Mouse (Mus musculus) lung, embryonic 16.5 days (tissue): Measurements from ENCODE around the gene Tenm4. TPM values are rescaled to one million over a fixed set of nuclear protein-coding genes. Genes with fewer than 3 reads are reported as not detected.
A peak's percentile ranks its signal among the peaks of the same experiment; 100 is the strongest.

ENCODE experiments used
- ATAC-seq: fragments of 200-750 bp; cut with Nextera tagmentation; 2 replicates; pipeline ENCODE4 v1.8.0; 2017; ENCODE audit warnings: low read depth, mild to moderate bottlenecking, moderate library complexity
- H3K27ac ChIP-seq: fragments of 300-500 bp; sonication (generic); 2 replicates; pipeline ENCODE4 v1.5.1; 2014; ENCODE audit warnings: mild to moderate bottlenecking, control low read depth, low read length
- H3K27me3 ChIP-seq: fragments of 300-500 bp; sonication (generic); 2 replicates; pipeline ENCODE4 v1.6.1; 2014; ENCODE audit warnings: low read depth, low read length, mixed read lengths; ENCODE audit not compliant: control insufficient read depth, insufficient read depth
- H3K36me3 ChIP-seq: fragments of 300-500 bp; sonication (generic); 2 replicates; pipeline ENCODE4 v1.6.1; 2014; ENCODE audit warnings: low read length; ENCODE audit not compliant: control insufficient read depth, insufficient read depth
- H3K4me1 ChIP-seq: fragments of 300-500 bp; sonication (generic); replicated peaks from 2 replicates; pipeline ENCODE4 v1.6.1; 2014; ENCODE audit warnings: low read length, mixed read lengths; ENCODE audit not compliant: control insufficient read depth, insufficient read depth
- H3K4me2 ChIP-seq: fragments of 300-500 bp; sonication (generic); 2 replicates; pipeline ENCODE4 v1.6.1; 2014; ENCODE audit warnings: low read depth, low read length, control low read depth
- H3K4me3 ChIP-seq: fragments of 300-500 bp; sonication (generic); 2 replicates; pipeline ENCODE4 v1.5.1; 2014; ENCODE audit warnings: mild to moderate bottlenecking, low read length, control low read depth
- H3K9ac ChIP-seq: fragments of 300-500 bp; sonication (generic); 2 replicates; pipeline ENCODE4 v1.6.1; 2014; ENCODE audit warnings: low read length, control low read depth
- H3K9me3 ChIP-seq: fragments of 300-500 bp; sonication (generic); 2 replicates; pipeline ENCODE4 v1.6.1; 2016; ENCODE audit warnings: low read length; ENCODE audit not compliant: control insufficient read depth
- WGBS: fragments of 180-500 bp; shearing (Covaris S2); extraction: QIAGEN DNeasy Blood & Tissue Kit; methylation state at CpG from one replicate; pipeline ENCODE4 v1.1.7; 2014; 5-methylcytosine and 5-hydroxymethylcytosine counted together
- polyA plus RNA-seq: library from polyadenylated mRNA; unstranded; fragments of >200 nt; fragmentation: Nextera tagmentation; extraction: Ambion mirVana; gene quantifications from 2 replicates; pipeline ENCODE4 v1.2.1, GENCODE M21; 2015

Gene Tenm4
- polyA plus RNA-seq, 1 experiment from 2014 or later = 18.5 TPM

- 75% methylated on average over 3 of the region's 3 CpGs for WGBS
- H3K9ac ChIP-seq = no peak overlapping the region
- H3K27ac ChIP-seq = no peak overlapping the region
- no peaks in the 10 kb centered on the region for H3K36me3 ChIP-seq
- H3K4me2 ChIP-seq = no peak overlapping the region
- no peak for ATAC-seq
- no peak overlapping the region for H3K4me3 ChIP-seq
- H3K4me1 ChIP-seq = peaks cover 10% of the 10 kb centered on the region
- no peaks in the 10 kb centered on the region for H3K27me3 ChIP-seq
- no peaks in the 10 kb centered on the region for H3K9me3 ChIP-seq
Observed at GRCm38 (mm10) chr7:96819538-96819937, 648.5 kb downstream of the Tenm4 start.

DNA sequence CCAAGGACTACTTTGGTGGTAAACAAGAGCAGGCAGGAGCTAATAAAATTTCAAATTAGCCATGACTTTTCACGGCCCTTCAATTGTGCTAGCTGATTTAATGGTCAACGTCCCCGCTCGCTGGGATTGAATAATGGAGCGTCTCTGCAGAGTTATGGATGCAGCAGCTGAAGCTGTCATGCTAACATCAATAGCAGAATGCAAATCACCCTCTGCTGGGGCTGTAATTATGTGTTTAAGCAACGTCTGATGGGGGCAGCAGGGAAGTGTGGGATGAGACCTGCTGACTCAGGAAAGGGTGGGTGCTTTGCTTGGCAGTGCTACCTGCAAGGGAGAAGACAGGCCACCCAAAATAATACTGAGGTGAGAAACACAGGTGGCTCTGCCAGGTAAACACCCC, 649.3 kb downstream of the Tenm4 start:
- Histone ChIP-seq H3K36me3 (no peaks in the 10 kb centered on the region), H3K27me3 (no peaks in the 10 kb centered on the region), H3K9me3 (no peaks in the 10 kb centered on the region), H3K4me1 (peaks cover 10% of the 10 kb centered on the region), H3K4me3 (no peak overlapping the region), H3K4me2 (no peak overlapping the region), H3K9ac (no peak overlapping the region), H3K27ac (no peak overlapping the region)
- 47% methylated on average over 6 of the region's 6 CpGs for WGBS
- ATAC-seq = no peak

DNA sequence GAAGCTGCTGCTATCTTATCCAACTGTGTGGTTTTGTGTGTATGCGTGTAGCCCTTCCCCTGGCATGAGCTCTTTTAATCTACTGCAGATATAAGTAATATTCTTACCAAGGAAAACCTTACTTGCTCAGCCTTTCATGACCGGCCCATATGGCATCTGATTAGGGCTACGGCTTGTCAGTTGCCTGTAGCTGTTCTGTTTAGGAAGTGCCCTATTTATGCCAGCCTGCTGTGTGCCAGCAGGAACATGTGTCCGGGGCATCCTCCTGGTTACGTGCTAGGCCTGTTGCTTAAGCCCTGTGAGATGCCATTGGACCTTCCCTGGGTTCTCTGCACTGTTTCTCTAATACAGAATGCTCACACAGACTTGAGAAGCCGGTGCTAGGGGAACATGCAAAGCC, 655.1 kb downstream of the Tenm4 start:
- Histone ChIP-seq H3K9ac (no peak overlapping the region), H3K4me3 (no peak overlapping the region), H3K4me1 (no peaks in the 10 kb centered on the region), H3K27ac (no peak overlapping the region), H3K36me3 (0 out of 2 replicates have a peak, but pooled peaks cover 3% of the 10 kb centered on the region), H3K4me2 (no peak overlapping the region), H3K27me3 (no peaks in the 10 kb centered on the region), H3K9me3 (no peaks in the 10 kb centered on the region; the same call in 1 of the 2 replicates)
- ATAC-seq = no peak
- 85% methylated on average over 6 of the region's 6 CpGs for WGBS

DNA sequence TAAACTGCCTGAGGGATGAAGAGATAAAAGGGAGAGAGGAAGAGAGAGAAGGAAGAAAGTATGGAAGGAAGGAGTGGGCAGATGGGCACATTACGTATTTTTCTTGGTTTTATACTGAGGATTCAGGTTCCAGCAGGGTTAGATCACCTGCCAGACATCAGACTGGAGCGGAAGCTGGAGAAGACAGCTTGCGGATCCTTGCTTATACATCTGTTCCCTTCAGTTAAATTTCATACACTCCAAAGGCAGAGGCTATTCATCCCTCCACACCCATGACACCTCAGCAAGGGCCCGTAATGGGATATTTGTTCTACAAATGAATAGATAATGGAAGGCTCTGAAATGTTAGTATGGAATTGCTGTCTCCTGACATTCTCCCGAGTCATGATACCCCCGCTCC, 655.6 kb downstream of the Tenm4 start:
- no peak for ATAC-seq
- 89% methylated on average over 6 of the region's 6 CpGs for WGBS
- no peak overlapping the region for H3K4me3 ChIP-seq

DNA sequence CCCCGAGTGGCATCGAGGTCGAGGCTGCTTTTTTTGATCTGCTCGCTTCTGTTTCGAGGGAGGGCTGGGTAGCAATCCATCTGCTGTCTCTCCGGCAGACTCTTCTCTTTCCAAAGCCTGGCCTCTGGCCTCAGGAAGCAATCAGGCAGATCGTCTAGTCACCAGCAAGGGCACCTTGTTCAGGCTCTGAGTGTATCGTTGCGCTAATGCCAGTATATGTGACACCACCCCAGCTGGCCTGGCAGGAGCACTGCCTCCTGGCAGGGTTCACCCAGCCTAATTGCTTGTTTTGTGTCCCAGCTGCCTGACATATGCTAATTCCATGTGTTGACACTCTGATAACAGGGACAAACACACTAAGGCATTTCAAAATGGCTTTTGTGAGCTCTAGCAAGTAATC, 661.5 kb downstream of the Tenm4 start:
- H3K4me3 ChIP-seq = no peak overlapping the region
- 0 out of 2 replicates have a peak overlapping the region, but pooled peaks have one; percentile 12 for H3K27ac ChIP-seq
- H3K4me1 ChIP-seq = peaks cover 13% of the 10 kb centered on the region
- 0 out of 2 replicates have a peak, but pooled peaks cover 2% of the 10 kb centered on the region for H3K36me3 ChIP-seq
- no peaks in the 10 kb centered on the region; the same call in 1 of the 2 replicates for H3K9me3 ChIP-seq
- H3K27me3 ChIP-seq = no peaks in the 10 kb centered on the region
- WGBS = 19% methylated on average over 9 of the region's 9 CpGs
- no peak overlapping the region for H3K4me2 ChIP-seq
- ATAC-seq = peak; percentile 26; the same call in 1 of the 2 replicates
- no peak overlapping the region for H3K9ac ChIP-seq

More for the DNA sequence above, 655.6 kb downstream of the Tenm4 start:
- no peaks in the 10 kb centered on the region for H3K27me3 ChIP-seq
- H3K4me2 ChIP-seq = no peak overlapping the region
- no peaks in the 10 kb centered on the region for H3K4me1 ChIP-seq
- no peak overlapping the region for H3K9ac ChIP-seq
- no peak overlapping the region for H3K27ac ChIP-seq
- 0 out of 2 replicates have a peak, but pooled peaks cover 3% of the 10 kb centered on the region for H3K36me3 ChIP-seq
- H3K9me3 ChIP-seq = no peaks in the 10 kb centered on the region; the same call in 1 of the 2 replicates

DNA sequence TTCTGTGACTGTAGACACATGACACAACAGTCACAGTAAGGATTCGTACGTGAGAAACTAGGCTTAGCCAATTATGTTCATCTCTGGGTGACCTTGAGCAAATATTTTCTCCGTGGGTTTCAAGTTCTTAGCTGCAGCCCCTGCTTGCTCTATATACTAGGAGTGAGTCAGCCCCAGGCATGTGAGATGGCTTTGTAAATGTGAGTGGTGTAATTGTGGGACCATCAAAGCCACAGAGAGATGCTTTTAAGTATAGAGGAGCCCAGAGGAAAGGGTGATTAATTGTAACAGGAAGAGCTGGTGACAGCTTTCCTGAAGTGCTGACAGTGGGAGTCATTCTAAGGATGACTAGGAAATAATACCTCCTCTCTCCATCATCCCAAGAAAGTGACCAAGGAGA, 662.0 kb downstream of the Tenm4 start:
- H3K27me3 ChIP-seq = no peaks in the 10 kb centered on the region
- no peak overlapping the region for H3K9ac ChIP-seq
- H3K9me3 ChIP-seq = no peaks in the 10 kb centered on the region; the same call in 1 of the 2 replicates
- WGBS = 35% methylated on average over 3 of the region's 3 CpGs
- H3K4me2 ChIP-seq = no peak overlapping the region
- peaks cover 13% of the 10 kb centered on the region for H3K4me1 ChIP-seq
- H3K36me3 ChIP-seq = no peaks in the 10 kb centered on the region
- ATAC-seq = no peak
- H3K4me3 ChIP-seq = no peak overlapping the region
- 0 out of 2 replicates have a peak overlapping the region, but pooled peaks have one; percentile 12 for H3K27ac ChIP-seq

- H3K9me3 ChIP-seq = no peaks in the 10 kb centered on the region
- no peak overlapping the region for H3K4me2 ChIP-seq
- peak overlapping the region; percentile 45; the same call in 1 of the 2 replicates for H3K27ac ChIP-seq
- peaks cover 13% of the 10 kb centered on the region for H3K4me1 ChIP-seq
- no peaks in the 10 kb centered on the region for H3K27me3 ChIP-seq
- H3K4me3 ChIP-seq = no peak overlapping the region
- peak; percentile 78 for ATAC-seq
- no peak overlapping the region for H3K9ac ChIP-seq
- no peaks in the 10 kb centered on the region for H3K36me3 ChIP-seq
- 49% methylated on average over 6 of the region's 6 CpGs for WGBS
Observed at GRCm38 (mm10) chr7:96834681-96835289, 663.7 kb downstream of the Tenm4 start.

DNA sequence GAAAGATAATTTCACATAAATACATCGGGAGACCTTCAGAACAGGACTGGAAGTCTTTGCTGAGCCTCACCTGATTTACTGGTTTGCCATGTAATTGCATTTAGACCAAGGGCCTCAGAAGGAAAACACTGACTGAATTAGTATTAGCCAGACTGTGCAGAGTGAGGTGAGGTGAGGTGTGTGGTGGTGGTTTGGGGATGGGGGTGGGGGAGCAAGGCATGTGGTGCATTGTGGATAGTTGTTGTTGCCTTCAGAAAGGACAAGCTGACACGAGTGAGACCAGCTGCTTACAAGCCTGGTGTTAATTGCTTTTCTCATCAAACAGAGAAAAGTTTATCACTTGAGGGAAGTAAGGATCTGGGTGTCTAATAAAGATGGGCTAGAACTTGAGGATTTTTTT, 664.3 kb downstream of the Tenm4 start:
- no peak overlapping the region for H3K27ac ChIP-seq
- H3K9me3 ChIP-seq = no peaks in the 10 kb centered on the region
- H3K4me1 ChIP-seq = peaks cover 13% of the 10 kb centered on the region
- WGBS = 54% methylated on average over 2 of the region's 2 CpGs
- no peak overlapping the region for H3K4me3 ChIP-seq
- no peaks in the 10 kb centered on the region for H3K36me3 ChIP-seq
- no peak overlapping the region for H3K4me2 ChIP-seq
- no peak overlapping the region for H3K9ac ChIP-seq
- ATAC-seq = no peak
- H3K27me3 ChIP-seq = no peaks in the 10 kb centered on the region

DNA sequence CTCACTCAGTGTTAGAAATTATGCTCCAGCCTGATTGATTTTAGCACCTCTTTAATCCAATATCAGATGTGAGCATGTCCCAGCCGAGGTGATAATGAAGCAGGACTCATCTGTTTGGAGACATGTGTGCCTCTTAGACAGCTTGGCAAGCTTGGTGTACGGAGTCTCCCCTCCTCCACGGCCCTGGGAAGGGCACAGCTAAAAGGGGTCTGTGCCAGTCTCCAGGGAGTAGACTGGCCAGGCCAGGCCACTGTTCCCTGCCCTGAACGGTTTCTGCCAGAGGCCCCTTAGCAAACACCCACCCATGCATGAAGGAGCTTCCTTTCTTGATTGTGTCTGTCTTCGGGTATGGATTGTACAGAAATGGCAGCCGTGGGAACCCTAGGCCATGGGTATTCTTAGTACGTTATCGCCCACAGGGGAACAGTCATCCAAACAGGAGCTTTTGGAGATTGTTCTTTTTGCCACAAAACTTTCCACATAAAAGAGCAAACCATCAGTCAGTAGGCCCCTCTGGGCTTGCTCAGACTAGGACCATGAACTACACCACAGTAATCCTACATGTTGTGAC, 667.3 kb downstream of the Tenm4 start:
- Histone ChIP-seq H3K4me1 (peaks cover 11% of the 10 kb centered on the region), H3K9ac (no peak overlapping the region), H3K36me3 (no peaks in the 10 kb centered on the region), H3K27ac (no peak overlapping the region), H3K9me3 (no peaks in the 10 kb centered on the region), H3K27me3 (no peaks in the 10 kb centered on the region), H3K4me3 (no peak overlapping the region), H3K4me2 (no peak overlapping the region)
- 83% methylated on average over 8 of the region's 8 CpGs for WGBS
- no peak for ATAC-seq
